Mouse (Mus musculus) forebrain, embryonic 14.5 days (tissue): ENCODE data around the gene Pigv. TPM values are rescaled to one million over a fixed set of nuclear protein-coding genes. Genes with fewer than 3 reads are reported as not detected.

ENCODE experiments used
- ATAC-seq: fragments of 200-750 bp; cut with Nextera tagmentation; 2 replicates; pipeline ENCODE4 v1.8.0; 2017; ENCODE audit warnings: mild to moderate bottlenecking, moderate library complexity
- DNase-seq: peaks from one replicate; pipeline ENCODE4 v3.0.0-alpha.2; 2015; ENCODE audit warnings: low spot score
- H3K27ac ChIP-seq: fragments of 300-500 bp; sonication (generic); 2 replicates; pipeline ENCODE4 v1.5.1; 2014; ENCODE audit warnings: low read depth, mild to moderate bottlenecking, control low read depth, low read length, moderate library complexity
- H3K27me3 ChIP-seq: fragments of 300-500 bp; sonication (generic); replicated peaks from 2 replicates; pipeline ENCODE4 v1.6.1; 2014; ENCODE audit warnings: low read length, control low read depth, mixed read lengths; ENCODE audit not compliant: control insufficient read depth, insufficient read depth
- H3K36me3 ChIP-seq: fragments of 300-500 bp; sonication (generic); 2 replicates; pipeline ENCODE4 v1.6.1; 2014; ENCODE audit warnings: low read length, control low read depth; ENCODE audit not compliant: control insufficient read depth, insufficient read depth
- H3K4me1 ChIP-seq: fragments of 300-500 bp; sonication (generic); 2 replicates; pipeline ENCODE4 v1.6.1; 2014; ENCODE audit warnings: antibody characterized with exemption, low read length, control low read depth; ENCODE audit not compliant: control insufficient read depth, insufficient read depth
- H3K4me2 ChIP-seq: fragments of 300-500 bp; sonication (generic); 2 replicates; pipeline ENCODE4 v1.6.1; 2014; ENCODE audit warnings: mild to moderate bottlenecking, control low read depth, low read length
- H3K4me3 ChIP-seq: fragments of 300-500 bp; sonication (generic); 2 replicates; pipeline ENCODE4 v1.5.1; 2014; ENCODE audit warnings: low read depth, low read length, control low read depth
- H3K9ac ChIP-seq: fragments of 300-500 bp; sonication (generic); 2 replicates; pipeline ENCODE4 v1.6.1; 2014; ENCODE audit warnings: mild to moderate bottlenecking, low read length, control low read depth, moderate library complexity
- H3K9me3 ChIP-seq: fragments of 300-500 bp; sonication (generic); replicated peaks from 2 replicates; pipeline ENCODE4 v1.6.1; 2016; ENCODE audit warnings: low read length, control low read depth, mixed read lengths; ENCODE audit not compliant: control insufficient read depth
- WGBS: fragments of 180-500 bp; shearing (Covaris S2); extraction: QIAGEN DNeasy Blood & Tissue Kit; methylation state at CpG from one replicate; pipeline ENCODE4 v1.1.7; 2014; 5-methylcytosine and 5-hydroxymethylcytosine counted together
- polyA plus RNA-seq: library from polyadenylated mRNA; unstranded; fragments of >200 nt; fragmentation: Nextera tagmentation; extraction: Ambion mirVana; gene quantifications from 2 replicates; pipeline ENCODE4 v1.2.1, GENCODE M21; 2014

Pigv gene
- polyA plus RNA-seq, 1 experiment from 2014 or later: 7.0 TPM

DNA sequence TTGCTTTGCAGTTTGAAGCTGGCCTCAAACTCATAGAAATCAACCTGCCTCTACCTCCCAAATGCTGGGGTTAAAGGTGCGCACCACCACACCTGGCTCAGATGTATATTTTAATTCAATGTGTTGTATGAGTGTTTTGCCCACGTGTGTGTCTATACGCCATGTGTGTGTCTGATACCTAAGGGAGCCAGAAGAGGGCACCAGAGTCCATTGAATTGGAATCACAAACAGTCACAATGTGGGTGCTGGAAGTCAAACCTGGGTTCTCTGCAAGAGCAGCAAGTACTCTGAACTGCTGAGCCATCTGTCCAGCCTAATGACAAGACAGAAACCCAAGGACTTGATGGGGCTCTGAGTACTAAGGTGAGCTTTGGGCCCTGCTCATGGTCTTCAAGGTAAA lies 27.3 kb downstream of the Pigv start:
- 84% methylated on average over 3 of the region's 3 CpGs for WGBS
- H3K27ac ChIP-seq: no peak overlapping the region
- no peak for ATAC-seq

DNA sequence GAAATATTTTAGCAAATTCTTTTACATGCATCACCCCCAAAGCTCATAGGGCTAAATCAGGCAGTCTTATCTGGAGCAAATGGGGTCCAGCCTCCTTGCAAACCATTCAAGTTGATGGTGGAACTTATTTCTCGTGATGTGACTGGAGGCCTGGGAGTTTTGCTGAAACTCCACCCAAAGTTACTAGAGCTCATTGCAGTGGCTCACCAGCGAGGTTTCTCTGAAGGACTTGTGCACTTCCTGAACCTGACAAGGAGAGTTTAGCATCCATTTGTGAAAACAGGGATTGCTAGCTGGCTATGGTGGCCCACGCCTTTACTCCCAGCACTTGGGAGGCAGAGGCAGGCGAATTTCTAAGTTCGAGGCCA lies 38.4 kb downstream of the Pigv start:
- ATAC-seq (no peak), DNase-seq (no peak)
- Histone ChIP-seq H3K4me1 (peaks cover 8% of the 10 kb centered on the region), H3K36me3 (no peaks in the 10 kb centered on the region), H3K27ac (no peak overlapping the region), H3K4me3 (no peak overlapping the region), H3K4me2 (no peak overlapping the region), H3K27me3 (no peaks in the 10 kb centered on the region), H3K9me3 (no peaks in the 10 kb centered on the region), H3K9ac (no peak overlapping the region)
- WGBS: 81% methylated on average over 5 of the region's 5 CpGs

More for the DNA sequence above, 27.3 kb downstream of the Pigv start:
- Histone ChIP-seq H3K27me3 (no peaks in the 10 kb centered on the region), H3K4me3 (no peak overlapping the region), H3K4me1 (no peaks in the 10 kb centered on the region), H3K9ac (no peak overlapping the region), H3K4me2 (no peak overlapping the region), H3K36me3 (no peaks in the 10 kb centered on the region), H3K9me3 (0 out of 2 replicates have a peak, but pooled peaks cover 7% of the 10 kb centered on the region)
- no peak for DNase-seq

DNA sequence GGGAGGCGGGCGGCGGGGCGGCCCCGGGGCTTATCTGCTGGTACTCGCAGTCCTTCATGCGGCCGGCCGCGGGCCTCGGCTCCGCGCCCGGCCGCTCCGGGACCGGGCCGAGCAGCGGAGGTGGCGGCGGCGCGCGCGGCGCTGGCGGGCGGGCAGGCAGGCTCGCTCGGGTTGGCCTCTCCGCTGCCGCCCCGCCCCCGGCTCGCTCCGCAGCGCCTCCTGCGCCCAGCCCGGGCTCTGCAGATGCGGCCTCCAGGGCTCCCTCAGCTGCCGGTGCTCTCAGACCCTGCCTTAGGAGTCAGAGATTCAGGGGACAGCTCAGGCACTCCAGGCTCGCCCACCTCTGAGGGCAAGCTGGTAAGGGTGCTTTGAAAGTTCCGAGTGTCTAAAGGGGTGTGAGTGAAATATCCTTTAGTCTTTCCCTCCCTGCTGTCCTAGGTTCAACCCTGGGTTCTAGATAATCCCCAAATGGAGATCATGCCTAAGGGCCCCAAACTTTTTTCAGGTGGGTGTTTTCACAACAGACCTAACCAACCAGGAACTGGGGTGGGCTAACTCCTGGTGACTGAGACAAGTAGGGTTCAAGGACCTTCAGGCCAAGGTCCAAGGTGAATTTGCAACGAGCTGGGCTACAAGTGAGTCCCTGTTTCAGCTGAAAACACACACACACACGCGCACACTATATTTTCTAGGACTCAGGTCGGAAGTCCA lies 39.0 kb downstream of the Pigv start:
- H3K27me3 ChIP-seq: no peaks in the 10 kb centered on the region
- peak overlapping the region; percentile 70 for H3K4me3 ChIP-seq
- H3K4me2 ChIP-seq: peak overlapping the region; percentile 70
- H3K27ac ChIP-seq: peak overlapping the region; percentile 82
- H3K9ac ChIP-seq: peak overlapping the region; percentile 78
- ATAC-seq: peak; percentile 95
- 11% methylated on average over 33 of the region's 47 CpGs for WGBS
- peaks cover 8% of the 10 kb centered on the region for H3K4me1 ChIP-seq
- H3K9me3 ChIP-seq: no peaks in the 10 kb centered on the region
- H3K36me3 ChIP-seq: no peaks in the 10 kb centered on the region
- peak; percentile 82 for DNase-seq

DNA sequence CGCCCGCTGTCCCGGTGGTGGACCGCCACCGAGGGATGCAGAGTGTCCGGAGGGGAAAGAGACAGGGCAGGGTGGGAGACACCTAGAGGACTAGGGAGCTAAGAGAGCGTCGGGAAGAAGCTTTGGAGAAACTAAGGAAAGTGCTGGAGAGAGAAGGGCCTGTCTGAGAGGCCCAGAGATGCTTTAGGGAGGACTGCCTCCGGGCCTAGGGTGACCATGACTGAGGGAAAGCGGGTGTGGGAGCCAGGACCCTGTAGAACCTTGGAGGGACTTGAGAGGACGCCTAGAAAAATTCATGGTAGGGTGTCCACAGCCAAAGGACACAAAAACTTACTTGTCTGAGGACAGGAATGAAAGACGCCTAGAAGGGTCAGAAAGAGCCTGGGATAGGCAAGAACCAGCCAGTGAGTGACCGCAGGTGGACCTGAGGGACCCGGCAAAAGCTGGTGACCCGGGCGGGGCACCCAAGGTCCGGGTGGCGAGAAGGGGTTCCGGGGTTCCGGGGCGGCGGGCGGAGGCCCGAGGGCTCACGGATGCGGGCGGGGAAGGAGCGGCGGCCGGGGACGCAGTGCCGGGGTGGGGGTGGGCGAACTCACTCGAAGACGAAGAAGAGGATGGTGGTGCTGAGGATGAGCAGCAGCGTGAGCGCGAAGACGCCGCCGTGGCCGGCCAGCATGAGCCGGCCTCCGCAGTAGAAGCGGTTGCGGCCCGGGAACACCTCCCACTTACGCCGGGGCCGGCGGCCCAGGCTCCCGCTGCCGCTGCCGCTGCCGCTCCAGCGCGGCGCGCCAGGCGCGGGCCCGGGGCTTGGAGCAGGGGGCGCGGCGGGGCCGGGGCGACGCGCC lies 39.7 kb downstream of the Pigv start:
- peak; percentile 82 for ATAC-seq
- no peaks in the 10 kb centered on the region for H3K27me3 ChIP-seq
- under 1% methylated on average over 44 of the region's 69 CpGs for WGBS

DNA sequence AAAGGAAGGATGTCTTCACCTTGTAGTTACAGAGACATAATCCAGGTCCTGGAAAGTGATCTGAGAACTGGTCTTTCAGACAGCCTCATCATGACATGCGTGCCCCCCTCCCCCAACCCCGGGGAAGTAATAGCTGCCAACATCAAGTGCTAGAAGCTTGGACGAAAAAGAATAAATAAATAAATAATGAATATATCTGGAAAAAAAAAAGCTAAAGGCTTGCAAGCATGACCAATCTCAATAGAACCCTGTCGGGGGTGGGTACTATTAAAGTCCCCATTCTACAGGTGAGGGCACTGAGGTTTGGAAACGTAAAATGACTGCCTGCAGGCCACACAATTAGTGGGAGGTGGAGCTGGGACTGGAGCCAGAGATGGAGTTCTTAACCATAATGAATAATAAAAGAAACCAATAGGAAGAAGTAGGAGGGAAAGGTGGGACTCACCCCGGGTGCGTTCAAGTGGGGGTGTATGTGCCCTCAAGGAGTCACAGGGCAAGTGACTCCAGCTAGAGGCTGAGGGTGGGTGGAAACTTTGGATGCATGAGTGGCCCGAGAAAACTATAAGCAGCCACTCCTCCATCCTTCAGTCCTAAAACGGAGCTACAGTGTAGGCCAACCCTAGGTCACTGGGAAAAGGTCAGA lies 40.6 kb downstream of the Pigv start:
- Histone ChIP-seq H3K9ac (peak overlapping the region; percentile 78), H3K4me1 (peaks cover 8% of the 10 kb centered on the region), H3K4me2 (peak overlapping the region; percentile 70), H3K9me3 (no peaks in the 10 kb centered on the region), H3K36me3 (peaks cover 3% of the 10 kb centered on the region; the same call in 1 of the 2 replicates), H3K27ac (no peak overlapping the region), H3K4me3 (peak overlapping the region; percentile 70), H3K27me3 (no peaks in the 10 kb centered on the region)
- ATAC-seq (no peak), DNase-seq (no peak)
- WGBS: 38% methylated on average over 9 of the region's 9 CpGs

More for the DNA sequence above, 39.7 kb downstream of the Pigv start:
- H3K36me3 ChIP-seq: no peaks in the 10 kb centered on the region
- H3K4me2 ChIP-seq: peak overlapping the region; percentile 70
- H3K4me1 ChIP-seq: peaks cover 8% of the 10 kb centered on the region
- H3K9me3 ChIP-seq: no peaks in the 10 kb centered on the region
- peak overlapping the region; percentile 70 for H3K4me3 ChIP-seq
- DNase-seq: peak; percentile 65
- peak overlapping the region; percentile 78 for H3K9ac ChIP-seq
- H3K27ac ChIP-seq: peak overlapping the region; percentile 82

DNA sequence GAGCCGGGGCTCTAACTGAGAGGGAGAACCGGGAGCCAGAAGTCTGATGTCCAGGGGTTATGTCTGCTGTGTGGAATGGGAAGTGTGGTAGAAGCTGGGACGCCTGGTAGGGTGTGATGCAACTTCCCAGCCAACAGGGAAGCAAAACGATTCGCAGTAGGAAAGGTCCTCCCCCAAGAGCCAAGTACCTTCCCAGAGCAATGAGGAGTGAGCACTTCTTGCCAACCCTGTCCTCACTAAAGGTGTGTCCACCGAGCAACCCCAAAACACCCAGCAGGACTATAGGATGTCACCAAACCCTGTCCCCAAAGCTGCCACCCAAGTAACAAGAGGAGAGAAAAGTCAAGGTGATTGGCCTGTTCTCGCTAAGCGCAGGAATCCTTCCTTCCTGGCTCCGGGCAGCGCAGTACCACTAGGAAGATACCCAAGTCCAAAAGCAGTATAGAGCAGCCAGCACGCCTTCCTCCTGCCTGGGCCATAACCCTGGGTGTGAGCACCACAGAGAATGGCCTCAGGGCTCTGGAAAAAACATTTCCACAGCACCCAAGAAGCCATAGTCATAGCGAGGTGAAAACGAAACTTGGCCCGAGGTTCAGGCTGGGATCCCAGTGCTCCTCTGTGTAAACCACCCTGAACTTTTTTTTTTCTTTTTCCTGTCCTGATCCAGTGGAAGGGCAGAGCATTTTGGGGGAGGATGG lies 41.2 kb downstream of the Pigv start:
- peaks cover 10% of the 10 kb centered on the region; the same call in 1 of the 2 replicates for H3K36me3 ChIP-seq
- no peak overlapping the region; the same call in 1 of the 2 replicates for H3K4me2 ChIP-seq
- no peaks in the 10 kb centered on the region for H3K9me3 ChIP-seq
- no peak overlapping the region for H3K27ac ChIP-seq
- DNase-seq (no peak), ATAC-seq (no peak)
- peaks cover 8% of the 10 kb centered on the region for H3K4me1 ChIP-seq
- H3K27me3 ChIP-seq: no peaks in the 10 kb centered on the region
- WGBS: 87% methylated on average over 14 of the region's 14 CpGs
- no peak overlapping the region for H3K4me3 ChIP-seq
- peak overlapping the region; percentile 6; the same call in 1 of the 2 replicates for H3K9ac ChIP-seq

DNA sequence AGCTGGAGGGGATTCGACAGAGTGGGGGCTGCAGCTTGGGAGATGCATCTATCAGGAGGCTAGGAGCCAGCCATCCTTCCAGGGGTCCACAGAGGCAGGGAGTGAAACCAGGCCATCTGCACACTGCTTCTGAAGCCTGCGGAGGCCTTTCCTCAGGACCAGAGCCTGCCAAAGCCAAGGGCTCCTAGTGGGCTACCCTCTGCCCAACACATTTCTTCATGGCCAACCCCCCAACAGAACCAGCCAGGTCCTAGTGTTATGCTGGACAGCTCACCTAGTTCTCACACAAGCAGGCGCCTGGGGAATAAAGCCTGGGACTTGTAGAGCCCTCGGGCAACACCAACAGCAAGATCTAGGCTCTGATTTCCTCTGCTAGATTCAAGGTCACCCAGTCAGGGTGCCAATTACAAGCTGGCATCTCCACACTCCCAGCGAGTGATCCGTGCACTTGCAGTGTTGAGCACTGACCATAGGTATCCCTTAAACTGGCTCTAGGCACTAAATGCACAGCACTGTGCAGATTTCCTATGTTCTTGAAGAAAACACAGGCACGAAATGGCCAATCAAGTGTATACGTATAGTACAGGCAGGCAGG lies 42.0 kb downstream of the Pigv start:
- no peaks in the 10 kb centered on the region for H3K9me3 ChIP-seq
- no peak overlapping the region for H3K4me3 ChIP-seq
- no peaks in the 10 kb centered on the region for H3K27me3 ChIP-seq
- H3K27ac ChIP-seq: no peak overlapping the region
- no peak for DNase-seq
- peaks cover 18% of the 10 kb centered on the region for H3K36me3 ChIP-seq
- H3K9ac ChIP-seq: no peak overlapping the region; the same call in 1 of the 2 replicates
- peaks cover 8% of the 10 kb centered on the region for H3K4me1 ChIP-seq
- ATAC-seq: no peak
- no peak overlapping the region for H3K4me2 ChIP-seq
- WGBS: 93% methylated on average over 8 of the region's 8 CpGs

DNA sequence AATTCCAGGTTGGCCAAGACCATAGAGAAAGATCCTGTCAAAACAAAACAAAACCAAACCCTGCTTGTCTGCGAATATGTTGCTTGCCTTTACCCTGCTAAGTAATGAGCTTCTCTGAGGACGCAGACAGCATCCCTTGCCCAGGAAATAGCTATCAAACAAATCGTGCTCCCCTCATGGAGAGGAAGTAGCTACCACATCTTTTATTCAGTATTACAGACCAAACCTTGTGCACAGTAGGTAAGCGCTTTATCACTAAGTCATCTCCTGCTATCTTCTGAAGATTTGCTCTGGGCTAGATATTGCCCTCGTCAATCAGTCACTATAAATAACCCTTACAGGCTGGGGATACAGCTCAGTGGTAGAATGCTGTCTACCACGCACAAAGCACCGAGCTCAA lies 43.3 kb downstream of the Pigv start:
- Histone ChIP-seq H3K27ac (no peak overlapping the region), H3K4me3 (no peak overlapping the region), H3K4me2 (no peak overlapping the region), H3K9ac (no peak overlapping the region), H3K36me3 (peaks cover 27% of the 10 kb centered on the region), H3K4me1 (peaks cover 8% of the 10 kb centered on the region), H3K9me3 (no peaks in the 10 kb centered on the region), H3K27me3 (no peaks in the 10 kb centered on the region)
- no peak for DNase-seq
- 90% methylated on average over 7 of the region's 7 CpGs for WGBS
- no peak for ATAC-seq
